Mouse (Mus musculus) olfactory bulb, adult 2 months (tissue): ENCODE data around the gene Palm3.

Source experiments
- CTCF ChIP-seq: fragments of 200-500 bp; IDR thresholded peaks from 2 replicates; pipeline ENCODE4 v1.5.1; 2012; ENCODE audit warnings: low read depth, mild to moderate bottlenecking, low read length, moderate library complexity; ENCODE audit not compliant: insufficient read depth
- POLR2A ChIP-seq: fragments of 200-500 bp; IDR thresholded peaks from 2 replicates; pipeline ENCODE4 v1.6.1; 2012; ENCODE audit warnings: mild to moderate bottlenecking, low read depth, low read length, moderate library complexity; ENCODE audit not compliant: insufficient read depth

GRCm38 (mm10) chr8:84044900-84045299 is 23.6 kb downstream of the Palm3 start, which contains the start of gene Rln3:
- no peak for TF ChIP-seq CTCF
- no peak for TF ChIP-seq POLR2A
